Mouse (Mus musculus): Measurements from ENCODE around the gene Smchd1. TPM values are rescaled to one million over a fixed set of nuclear protein-coding genes. Genes with fewer than 3 reads are reported as not detected.
A peak's percentile ranks its signal among the peaks of the same experiment; 100 is the strongest.
"Not testable (repeated sequence)": the region's sequence is repeated elsewhere in the genome, so short reads cannot be mapped to it uniquely, and the experiment has no call there.

Smchd1 gene
- polyA plus RNA-seq, 1 experiment from 2014 or later, result 65.4 TPM

GRCm38 (mm10) chr17:71479381-71479901 is 4.3 kb upstream of the Smchd1 start:
- H3K4me3 ChIP-seq, result no peak overlapping the region
- no peaks in the 10 kb centered on the region for H3K27me3 ChIP-seq
- H3K4me2 ChIP-seq (replicated peaks), result no peak overlapping the region
- H3K9me3 ChIP-seq, result no peaks in the 10 kb centered on the region
- H3K9ac ChIP-seq (replicated peaks), result no peak overlapping the region
- 73% methylated on average over 5 of the region's 5 CpGs for WGBS
- no peaks in the 10 kb centered on the region for H3K36me3 ChIP-seq
- no peak overlapping the region for H3K27ac ChIP-seq (replicated peaks)
- ATAC-seq (ENCODE audit: low FRiP score, low read depth), result no peak
- H3K4me1 ChIP-seq, result peaks cover 5% of the 10 kb centered on the region; the same call in 1 of the 2 replicates

- no peaks in the 10 kb centered on the region for H3K27me3 ChIP-seq
- ATAC-seq (ENCODE audit: low FRiP score, low read depth), result no peak
- no peaks in the 10 kb centered on the region for H3K9me3 ChIP-seq
- H3K4me1 ChIP-seq, result peaks cover 12% of the 10 kb centered on the region
- H3K36me3 ChIP-seq, result no peaks in the 10 kb centered on the region
- H3K9ac ChIP-seq (replicated peaks), result no peak overlapping the region
- no peak overlapping the region for H3K27ac ChIP-seq (replicated peaks)
- 92% methylated on average over 8 of the region's 8 CpGs for WGBS
- no peak overlapping the region for H3K4me3 ChIP-seq
- H3K4me2 ChIP-seq (replicated peaks), result no peak overlapping the region
Measured at GRCm38 (mm10) chr17:71477481-71477880, 2.3 kb upstream of the Smchd1 start.

GRCm38 (mm10) chr17:71476346-71477020 is 1.3 kb upstream of the Smchd1 start:
- H3K27ac ChIP-seq (replicated peaks), result no peak overlapping the region
- no peaks in the 10 kb centered on the region for H3K27me3 ChIP-seq
- peak overlapping the region; percentile 92 for H3K4me2 ChIP-seq (replicated peaks)
- H3K9me3 ChIP-seq, result no peaks in the 10 kb centered on the region
- H3K4me3 ChIP-seq, result peak overlapping the region; percentile 89
- WGBS, result 80% methylated on average over 7 of the region's 7 CpGs
- H3K4me1 ChIP-seq, result peaks cover 12% of the 10 kb centered on the region
- no peak overlapping the region for H3K9ac ChIP-seq (replicated peaks)
- ATAC-seq (ENCODE audit: low FRiP score, low read depth), result no peak
- H3K36me3 ChIP-seq, result no peaks in the 10 kb centered on the region

- Histone ChIP-seq H3K27me3 (no peaks in the 10 kb centered on the region), H3K4me3 (peak overlapping the region; percentile 89), H3K27ac (replicated peaks) (peak overlapping the region; percentile 98), H3K9ac (replicated peaks) (peak overlapping the region; percentile 84), H3K36me3 (no peaks in the 10 kb centered on the region), H3K4me1 (peaks cover 12% of the 10 kb centered on the region), H3K4me2 (replicated peaks) (peak overlapping the region; percentile 92), H3K9me3 (no peaks in the 10 kb centered on the region)
- no peak; the same call in 1 of the 2 replicates for ATAC-seq (ENCODE audit: low FRiP score, low read depth)
- WGBS, result 1% methylated on average over 28 of the region's 31 CpGs
Measured at GRCm38 (mm10) chr17:71475705-71476089, 554 bp upstream of the Smchd1 start.

- no peaks in the 10 kb centered on the region for H3K9me3 ChIP-seq
- WGBS, result 17% methylated on average over 8 of the region's 8 CpGs
- no peak for ATAC-seq (ENCODE audit: low FRiP score, low read depth)
- peaks cover 9% of the 10 kb centered on the region for H3K4me1 ChIP-seq
- peak overlapping the region; percentile 92 for H3K4me2 ChIP-seq (replicated peaks)
- H3K9ac ChIP-seq (replicated peaks), result peak overlapping the region; percentile 84
- no peak overlapping the region for H3K27ac ChIP-seq (replicated peaks)
- no peaks in the 10 kb centered on the region for H3K36me3 ChIP-seq
- H3K27me3 ChIP-seq, result no peaks in the 10 kb centered on the region
- H3K4me3 ChIP-seq, result peak overlapping the region; percentile 89
Measured at GRCm38 (mm10) chr17:71474128-71474527, 1.0 kb downstream of the Smchd1 start.

GRCm38 (mm10) chr17:71471261-71471660 is 3.9 kb downstream of the Smchd1 start:
- no peak overlapping the region for H3K27ac ChIP-seq (replicated peaks)
- H3K4me2 ChIP-seq (replicated peaks), result no peak overlapping the region
- H3K27me3 ChIP-seq, result no peaks in the 10 kb centered on the region
- 86% methylated on average over 2 of the region's 2 CpGs for WGBS
- no peak for ATAC-seq (ENCODE audit: low FRiP score, low read depth)
- H3K4me1 ChIP-seq, result peaks cover 9% of the 10 kb centered on the region
- no peak overlapping the region for H3K9ac ChIP-seq (replicated peaks)
- H3K36me3 ChIP-seq, result no peaks in the 10 kb centered on the region
- H3K4me3 ChIP-seq, result no peak overlapping the region
- no peaks in the 10 kb centered on the region for H3K9me3 ChIP-seq

- Histone ChIP-seq H3K9me3 (no peaks in the 10 kb centered on the region), H3K4me1 (no peaks in the 10 kb centered on the region), H3K4me2 (replicated peaks) (no peak overlapping the region), H3K36me3 (peaks cover 43% of the 10 kb centered on the region), H3K9ac (replicated peaks) (no peak overlapping the region), H3K4me3 (no peak overlapping the region), H3K27me3 (no peaks in the 10 kb centered on the region), H3K27ac (replicated peaks) (no peak overlapping the region)
- no peak for ATAC-seq (ENCODE audit: low FRiP score, low read depth)
- 90% methylated on average over 3 of the region's 3 CpGs for WGBS
Measured at GRCm38 (mm10) chr17:71460312-71460711, 14.8 kb downstream of the Smchd1 start.

GRCm38 (mm10) chr17:71459818-71460217 is 15.3 kb downstream of the Smchd1 start, which contains the start of gene Gm4707:
Gm4707 (minus strand) TSS chr17:71459918.
- H3K27ac ChIP-seq (replicated peaks), result no peak within 1 kb of the TSS
- 98% methylated on average over 2 of the region's 2 CpGs for WGBS
- H3K9me3 ChIP-seq, result no peaks in the 10 kb centered on the region
- no peak within 1 kb of the TSS for H3K4me3 ChIP-seq
- no peaks in the 10 kb centered on the region for H3K4me1 ChIP-seq
- no peak for ATAC-seq (ENCODE audit: low FRiP score, low read depth)
- H3K9ac ChIP-seq (replicated peaks), result no peak within 1 kb of the TSS
- no peaks in the 10 kb centered on the region for H3K27me3 ChIP-seq
- H3K4me2 ChIP-seq (replicated peaks), result no peak within 1 kb of the TSS
- H3K36me3 ChIP-seq, result peaks cover 47% of the 10 kb centered on the region

GRCm38 (mm10) chr17:71457361-71457760 is 17.8 kb downstream of the Smchd1 start:
- ATAC-seq (ENCODE audit: low FRiP score, low read depth); H3K4me1 ChIP-seq: not testable (repeated sequence)

GRCm38 (mm10) chr17:71445191-71445590 is 30.0 kb downstream of the Smchd1 start:
- no peak overlapping the region for H3K9ac ChIP-seq (replicated peaks)
- H3K9me3 ChIP-seq, result 0 out of 2 replicates have a peak, but pooled peaks cover 3% of the 10 kb centered on the region
- H3K27ac ChIP-seq (replicated peaks), result no peak overlapping the region
- 95% methylated on average over 6 of the region's 6 CpGs for WGBS
- H3K4me1 ChIP-seq, result no peaks in the 10 kb centered on the region
- no peak overlapping the region for H3K4me3 ChIP-seq
- no peak overlapping the region for H3K4me2 ChIP-seq (replicated peaks)
- no peaks in the 10 kb centered on the region for H3K27me3 ChIP-seq
- peaks cover 22% of the 10 kb centered on the region for H3K36me3 ChIP-seq
- no peak for ATAC-seq (ENCODE audit: low FRiP score, low read depth)

More at GRCm38 (mm10) chr17:71457361-71457760, 17.8 kb downstream of the Smchd1 start:
- 86% methylated on average over 6 of the region's 6 CpGs for WGBS
- not testable (repeated sequence) for H3K27me3 ChIP-seq; H3K9me3 ChIP-seq; H3K4me2 ChIP-seq (replicated peaks); H3K27ac ChIP-seq (replicated peaks); H3K9ac ChIP-seq (replicated peaks); H3K4me3 ChIP-seq
- peaks cover 48% of the 10 kb centered on the region for H3K36me3 ChIP-seq

- H3K4me2 ChIP-seq (replicated peaks), result no peak overlapping the region
- H3K4me1 ChIP-seq, result no peaks in the 10 kb centered on the region
- H3K4me3 ChIP-seq, result no peak overlapping the region
- ATAC-seq (ENCODE audit: low FRiP score, low read depth), result no peak
- 90% methylated on average over 2 of the region's 2 CpGs for WGBS
- peaks cover 23% of the 10 kb centered on the region for H3K36me3 ChIP-seq
- no peaks in the 10 kb centered on the region for H3K27me3 ChIP-seq
- 0 out of 2 replicates have a peak, but pooled peaks cover 3% of the 10 kb centered on the region for H3K9me3 ChIP-seq
- H3K27ac ChIP-seq (replicated peaks), result no peak overlapping the region
- no peak overlapping the region for H3K9ac ChIP-seq (replicated peaks)
Measured at GRCm38 (mm10) chr17:71444718-71445117, 30.4 kb downstream of the Smchd1 start.

GRCm38 (mm10) chr17:71444126-71444525 is 31.0 kb downstream of the Smchd1 start:
- Histone ChIP-seq H3K36me3 (peaks cover 27% of the 10 kb centered on the region), H3K9me3 (0 out of 2 replicates have a peak, but pooled peaks cover 3% of the 10 kb centered on the region), H3K27ac (replicated peaks) (no peak overlapping the region), H3K4me2 (replicated peaks) (no peak overlapping the region), H3K27me3 (no peaks in the 10 kb centered on the region), H3K4me1 (no peaks in the 10 kb centered on the region), H3K9ac (replicated peaks) (no peak overlapping the region), H3K4me3 (no peak overlapping the region)
- ATAC-seq (ENCODE audit: low FRiP score, low read depth), result no peak
- WGBS, result 91% methylated on average over 3 of the region's 3 CpGs
